Mouse (Mus musculus) cerebellum, adult 11 months (tissue): ENCODE measurements around the gene Gm614.

Source experiments
- DNase-seq: peaks from one replicate; pipeline ENCODE4 v3.0.0; 2022

The Gm614 gene

GRCm38 (mm10) chrX:101263892-101264291 is at the start of gene Gm614:
Gm614 (minus strand) TSS chrX:101263992.
- no peak for DNase-seq

- DNase-seq, result no peak
These were observed 45.5 kb upstream of the Gm614 start for GRCm38 (mm10) chrX:101309299-101309698.

GRCm38 (mm10) chrX:101304646-101305045 is 40.9 kb upstream of the Gm614 start:
- no peak for DNase-seq

- DNase-seq, result no peak
These were observed 37.9 kb upstream of the Gm614 start for GRCm38 (mm10) chrX:101301654-101302053.

GRCm38 (mm10) chrX:101300427-101301030 is 36.7 kb upstream of the Gm614 start:
- DNase-seq, result no peak

- DNase-seq, result no peak
These were observed 36.0 kb upstream of the Gm614 start for GRCm38 (mm10) chrX:101299473-101300426.

GRCm38 (mm10) chrX:101299055-101299454 is 35.3 kb upstream of the Gm614 start, which contains the start of gene Nlgn3:
Nlgn3 (plus strand) TSS chrX:101299168.
- DNase-seq, result peak; percentile 47

- no peak for DNase-seq
These were observed 26.3 kb upstream of the Gm614 start for GRCm38 (mm10) chrX:101290111-101290510.

GRCm38 (mm10) chrX:101289037-101289436 is 25.2 kb upstream of the Gm614 start:
- DNase-seq, result no peak

GRCm38 (mm10) chrX:101288432-101288831 is 24.6 kb upstream of the Gm614 start:
- DNase-seq, result no peak

GRCm38 (mm10) chrX:101287543-101287942 is 23.8 kb upstream of the Gm614 start:
- no peak for DNase-seq

GRCm38 (mm10) chrX:101285953-101286670 is 22.3 kb upstream of the Gm614 start:
- no peak for DNase-seq

- DNase-seq, result peak; percentile 45
These were observed 21.7 kb upstream of the Gm614 start for GRCm38 (mm10) chrX:101285534-101285933.

GRCm38 (mm10) chrX:101282813-101283212 is 19.0 kb upstream of the Gm614 start:
- no peak for DNase-seq

GRCm38 (mm10) chrX:101273875-101274738 is 10.3 kb upstream of the Gm614 start, which contains the start of gene Med12:
Med12 (plus strand) TSS chrX:101274030.
- peak; percentile 88 for DNase-seq

GRCm38 (mm10) chrX:101273410-101273809 is 9.6 kb upstream of the Gm614 start:
- DNase-seq, result no peak

GRCm38 (mm10) chrX:101268755-101269124 is 4.9 kb upstream of the Gm614 start, which contains the start of gene Gm20489:
Gm20489 (minus strand) TSS chrX:101269023.
- DNase-seq, result no peak

GRCm38 (mm10) chrX:101268025-101268754 is 4.4 kb upstream of the Gm614 start, which contains the start of gene Il2rg:
Il2rg (minus strand) TSS chrX:101268255.
- no peak for DNase-seq

- no peak for DNase-seq
These were observed 2.8 kb upstream of the Gm614 start for GRCm38 (mm10) chrX:101266631-101267030.

GRCm38 (mm10) chrX:101260441-101261325 is 3.1 kb downstream of the Gm614 start:
- no peak for DNase-seq
